Mouse (Mus musculus): ENCODE data around the gene Anapc7. TPM values are rescaled to one million over a fixed set of nuclear protein-coding genes. Genes with fewer than 3 reads are reported as not detected.

The Anapc7 gene
- polyA plus RNA-seq, 1 experiment from 2014 or later, result 38.5 TPM

- no peaks in the 10 kb centered on the region for H3K9me3 ChIP-seq (replicated peaks; ENCODE audit: control insufficient read depth, low read length)
- no peaks in the 10 kb centered on the region for H3K27me3 ChIP-seq (ENCODE audit: control insufficient read depth, insufficient read depth, low read length)
- peaks cover 27% of the 10 kb centered on the region for H3K36me3 ChIP-seq (ENCODE audit: control insufficient read depth, insufficient read depth, low read length)
- peak; percentile 20; the same call in 1 of the 2 replicates for ATAC-seq (ENCODE audit: insufficient read depth, low FRiP score)
- 25% methylated on average over 8 of the region's 8 CpGs for WGBS
- peaks cover 15% of the 10 kb centered on the region for H3K4me1 ChIP-seq (ENCODE audit: control insufficient read depth, insufficient read depth, low read length)
- no peak overlapping the region; the same call in 1 of the 2 replicates for H3K27ac ChIP-seq (ENCODE audit: low read length)
- H3K4me2 ChIP-seq (ENCODE audit: low read depth, low read length), result no peak overlapping the region
- no peak overlapping the region for H3K9ac ChIP-seq (ENCODE audit: low read length)
- no peak overlapping the region for H3K4me3 ChIP-seq (replicated peaks; ENCODE audit: low read length)
Observed at GRCm38 (mm10) chr5:122401303-122401640, 20.2 kb upstream of the Anapc7 start.

GRCm38 (mm10) chr5:122402160-122402559, 19.3 kb upstream of the Anapc7 start:
- H3K9me3 ChIP-seq (replicated peaks; ENCODE audit: control insufficient read depth, low read length), result 0 out of 2 replicates have a peak, but pooled peaks cover 3% of the 10 kb centered on the region
- no peaks in the 10 kb centered on the region for H3K27me3 ChIP-seq (ENCODE audit: control insufficient read depth, insufficient read depth, low read length)
- peaks cover 36% of the 10 kb centered on the region for H3K36me3 ChIP-seq (ENCODE audit: control insufficient read depth, insufficient read depth, low read length)
- ATAC-seq (ENCODE audit: insufficient read depth, low FRiP score), result no peak
- no peak overlapping the region for H3K9ac ChIP-seq (ENCODE audit: low read length)
- no peak overlapping the region for H3K4me3 ChIP-seq (replicated peaks; ENCODE audit: low read length)
- WGBS, result 75% methylated on average over 13 of the region's 13 CpGs
- H3K4me2 ChIP-seq (ENCODE audit: low read depth, low read length), result no peak overlapping the region
- H3K4me1 ChIP-seq (ENCODE audit: control insufficient read depth, insufficient read depth, low read length), result peaks cover 13% of the 10 kb centered on the region
- H3K27ac ChIP-seq (ENCODE audit: low read length), result no peak overlapping the region

- H3K27me3 ChIP-seq (ENCODE audit: control insufficient read depth, insufficient read depth, low read length), result no peaks in the 10 kb centered on the region
- peaks cover 13% of the 10 kb centered on the region for H3K4me1 ChIP-seq (ENCODE audit: control insufficient read depth, insufficient read depth, low read length)
- no peak overlapping the region for H3K27ac ChIP-seq (ENCODE audit: low read length)
- H3K9me3 ChIP-seq (replicated peaks; ENCODE audit: control insufficient read depth, low read length), result 0 out of 2 replicates have a peak, but pooled peaks cover 3% of the 10 kb centered on the region
- H3K9ac ChIP-seq (ENCODE audit: low read length), result no peak overlapping the region
- ATAC-seq (ENCODE audit: insufficient read depth, low FRiP score), result no peak
- WGBS, result 78% methylated on average over 5 of the region's 5 CpGs
- no peak overlapping the region for H3K4me3 ChIP-seq (replicated peaks; ENCODE audit: low read length)
- no peak overlapping the region for H3K4me2 ChIP-seq (ENCODE audit: low read depth, low read length)
- H3K36me3 ChIP-seq (ENCODE audit: control insufficient read depth, insufficient read depth, low read length), result peaks cover 37% of the 10 kb centered on the region
Observed at GRCm38 (mm10) chr5:122402772-122403171, 18.7 kb upstream of the Anapc7 start.

GRCm38 (mm10) chr5:122403362-122403761, 18.1 kb upstream of the Anapc7 start:
- Histone ChIP-seq H3K9me3 (replicated peaks; ENCODE audit: control insufficient read depth, low read length) (0 out of 2 replicates have a peak, but pooled peaks cover 3% of the 10 kb centered on the region), H3K27me3 (ENCODE audit: control insufficient read depth, insufficient read depth, low read length) (no peaks in the 10 kb centered on the region), H3K4me2 (ENCODE audit: low read depth, low read length) (no peak overlapping the region), H3K4me1 (ENCODE audit: control insufficient read depth, insufficient read depth, low read length) (peaks cover 13% of the 10 kb centered on the region), H3K36me3 (ENCODE audit: control insufficient read depth, insufficient read depth, low read length) (peaks cover 37% of the 10 kb centered on the region), H3K9ac (ENCODE audit: low read length) (no peak overlapping the region), H3K4me3 (replicated peaks; ENCODE audit: low read length) (no peak overlapping the region), H3K27ac (ENCODE audit: low read length) (no peak overlapping the region)
- no peak for ATAC-seq (ENCODE audit: insufficient read depth, low FRiP score)
- 92% methylated on average over 12 of the region's 12 CpGs for WGBS

- no peak for ATAC-seq (ENCODE audit: insufficient read depth, low FRiP score)
- Histone ChIP-seq H3K27me3 (ENCODE audit: control insufficient read depth, insufficient read depth, low read length) (no peaks in the 10 kb centered on the region), H3K4me3 (replicated peaks; ENCODE audit: low read length) (no peak overlapping the region), H3K4me1 (ENCODE audit: control insufficient read depth, insufficient read depth, low read length) (peaks cover 7% of the 10 kb centered on the region), H3K27ac (ENCODE audit: low read length) (no peak overlapping the region), H3K9ac (ENCODE audit: low read length) (no peak overlapping the region), H3K4me2 (ENCODE audit: low read depth, low read length) (no peak overlapping the region), H3K36me3 (ENCODE audit: control insufficient read depth, insufficient read depth, low read length) (peaks cover 37% of the 10 kb centered on the region), H3K9me3 (replicated peaks; ENCODE audit: control insufficient read depth, low read length) (0 out of 2 replicates have a peak, but pooled peaks cover 3% of the 10 kb centered on the region)
- 81% methylated on average over 10 of the region's 10 CpGs for WGBS
Observed at GRCm38 (mm10) chr5:122405537-122405936, 16.0 kb upstream of the Anapc7 start.

GRCm38 (mm10) chr5:122409692-122410645, 11.5 kb upstream of the Anapc7 start:
- H3K36me3 ChIP-seq (ENCODE audit: control insufficient read depth, insufficient read depth, low read length), result peaks cover 17% of the 10 kb centered on the region
- H3K27me3 ChIP-seq (ENCODE audit: control insufficient read depth, insufficient read depth, low read length), result no peaks in the 10 kb centered on the region
- no peak overlapping the region for H3K4me2 ChIP-seq (ENCODE audit: low read depth, low read length)
- ATAC-seq (ENCODE audit: insufficient read depth, low FRiP score), result 0 out of 2 replicates have a peak, but pooled peaks have one; percentile 16
- H3K9me3 ChIP-seq (replicated peaks; ENCODE audit: control insufficient read depth, low read length), result 0 out of 2 replicates have a peak, but pooled peaks cover 3% of the 10 kb centered on the region
- H3K4me3 ChIP-seq (replicated peaks; ENCODE audit: low read length), result no peak overlapping the region
- no peak overlapping the region for H3K27ac ChIP-seq (ENCODE audit: low read length)
- WGBS, result 87% methylated on average over 19 of the region's 19 CpGs
- no peak overlapping the region for H3K9ac ChIP-seq (ENCODE audit: low read length)
- peaks cover 3% of the 10 kb centered on the region; the same call in 1 of the 2 replicates for H3K4me1 ChIP-seq (ENCODE audit: control insufficient read depth, insufficient read depth, low read length)

- Histone ChIP-seq H3K4me1 (ENCODE audit: control insufficient read depth, insufficient read depth, low read length) (peaks cover 3% of the 10 kb centered on the region; the same call in 1 of the 2 replicates), H3K4me3 (replicated peaks; ENCODE audit: low read length) (no peak overlapping the region), H3K4me2 (ENCODE audit: low read depth, low read length) (no peak overlapping the region), H3K27me3 (ENCODE audit: control insufficient read depth, insufficient read depth, low read length) (no peaks in the 10 kb centered on the region), H3K27ac (ENCODE audit: low read length) (no peak overlapping the region), H3K9me3 (replicated peaks; ENCODE audit: control insufficient read depth, low read length) (no peaks in the 10 kb centered on the region), H3K9ac (ENCODE audit: low read length) (no peak overlapping the region), H3K36me3 (ENCODE audit: control insufficient read depth, insufficient read depth, low read length) (peaks cover 4% of the 10 kb centered on the region)
- WGBS, result 56% methylated on average over 5 of the region's 5 CpGs
- no peak for ATAC-seq (ENCODE audit: insufficient read depth, low FRiP score)
Observed at GRCm38 (mm10) chr5:122411892-122412291, 9.6 kb upstream of the Anapc7 start.

- WGBS, result 33% methylated on average over 6 of the region's 6 CpGs
- ATAC-seq (ENCODE audit: insufficient read depth, low FRiP score), result peak; percentile 34; the same call in 1 of the 2 replicates
- Histone ChIP-seq H3K36me3 (ENCODE audit: control insufficient read depth, insufficient read depth, low read length) (no peaks in the 10 kb centered on the region), H3K27me3 (ENCODE audit: control insufficient read depth, insufficient read depth, low read length) (no peaks in the 10 kb centered on the region), H3K4me3 (replicated peaks; ENCODE audit: low read length) (no peak overlapping the region), H3K9me3 (replicated peaks; ENCODE audit: control insufficient read depth, low read length) (no peaks in the 10 kb centered on the region), H3K9ac (ENCODE audit: low read length) (no peak overlapping the region), H3K4me2 (ENCODE audit: low read depth, low read length) (no peak overlapping the region), H3K27ac (ENCODE audit: low read length) (0 out of 2 replicates have a peak overlapping the region, but pooled peaks have one; percentile 31), H3K4me1 (ENCODE audit: control insufficient read depth, insufficient read depth, low read length) (peaks cover 3% of the 10 kb centered on the region; the same call in 1 of the 2 replicates)
Observed at GRCm38 (mm10) chr5:122412826-122413225, 8.7 kb upstream of the Anapc7 start.

GRCm38 (mm10) chr5:122414351-122414750, 7.1 kb upstream of the Anapc7 start:
- Histone ChIP-seq H3K4me2 (ENCODE audit: low read depth, low read length) (no peak overlapping the region), H3K9me3 (replicated peaks; ENCODE audit: control insufficient read depth, low read length) (no peaks in the 10 kb centered on the region), H3K4me1 (ENCODE audit: control insufficient read depth, insufficient read depth, low read length) (peaks cover 3% of the 10 kb centered on the region; the same call in 1 of the 2 replicates), H3K36me3 (ENCODE audit: control insufficient read depth, insufficient read depth, low read length) (no peaks in the 10 kb centered on the region), H3K9ac (ENCODE audit: low read length) (no peak overlapping the region), H3K4me3 (replicated peaks; ENCODE audit: low read length) (no peak overlapping the region), H3K27ac (ENCODE audit: low read length) (no peak overlapping the region), H3K27me3 (ENCODE audit: control insufficient read depth, insufficient read depth, low read length) (no peaks in the 10 kb centered on the region)
- WGBS, result 87% methylated on average over 5 of the region's 5 CpGs
- ATAC-seq (ENCODE audit: insufficient read depth, low FRiP score), result no peak
